Mouse (Mus musculus): Measurements from ENCODE around the gene Akap6. TPM values are rescaled to one million over a fixed set of nuclear protein-coding genes. Genes with fewer than 3 reads are reported as not detected.
"Not testable (repeated sequence)": the region's sequence is repeated elsewhere in the genome, so short reads cannot be mapped to it uniquely, and the experiment has no call there.

Gene Akap6
- total RNA-seq, 2 experiments from 2014 or later: 141 to 151 TPM

DNA sequence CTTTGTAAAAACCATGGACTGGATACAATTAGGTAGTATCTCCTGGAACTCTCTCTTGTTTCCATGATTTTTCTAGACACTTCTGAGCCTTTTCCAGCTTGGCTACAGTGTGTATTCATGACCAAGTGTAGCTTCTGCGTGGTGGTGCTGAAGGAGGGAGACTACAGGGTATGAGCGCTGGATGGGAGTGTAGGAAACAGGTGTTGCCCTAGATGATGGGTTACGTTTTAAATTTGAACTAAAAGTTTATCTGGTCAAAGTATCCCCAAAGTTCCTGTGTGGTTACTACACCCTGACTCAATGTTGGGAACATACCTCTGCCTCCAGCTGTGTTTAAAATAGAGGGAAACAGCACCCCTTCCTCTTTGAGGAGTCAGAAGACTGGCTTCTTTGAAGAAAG is 12.2 kb downstream of the Akap6 start:
- DNase-seq (ENCODE audit: low spot score in 2 of 2): no peak

DNA sequence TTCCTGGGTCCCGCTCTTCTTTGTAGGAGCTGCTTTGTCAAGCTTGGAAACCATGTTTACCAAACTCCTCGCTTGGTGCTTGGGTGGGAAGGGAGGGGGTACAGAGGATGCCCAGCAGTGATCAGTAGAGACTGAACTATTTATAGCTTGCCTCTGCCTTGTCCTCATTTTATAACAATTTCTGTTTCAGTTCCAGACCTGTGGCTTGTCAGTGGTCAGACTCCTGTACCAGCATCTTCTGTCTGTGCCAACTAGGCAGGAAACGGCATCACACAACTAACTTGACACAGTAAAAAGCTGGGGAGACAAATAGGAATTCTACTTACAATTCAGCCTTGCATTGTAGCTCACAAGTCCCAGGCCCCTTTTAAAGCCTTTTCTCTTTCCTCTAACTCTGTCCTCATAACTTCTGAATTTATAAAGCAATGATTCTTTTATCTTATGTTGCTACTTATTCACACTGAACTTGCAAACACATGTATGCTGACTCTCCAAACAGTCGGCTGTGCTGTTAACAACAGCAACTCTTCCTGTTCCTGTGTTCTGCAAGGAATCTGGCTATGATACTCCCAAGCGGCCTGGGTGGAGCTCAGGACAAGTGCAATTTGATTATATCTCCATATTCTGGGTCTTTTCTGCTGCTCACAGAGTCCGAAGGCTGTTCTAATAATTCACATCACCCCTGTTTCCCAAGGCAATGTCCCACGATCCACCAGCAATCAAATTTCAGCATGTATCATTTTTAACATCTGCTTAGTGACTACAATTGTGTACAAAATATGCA is 12.9 kb downstream of the Akap6 start:
- DNase-seq (ENCODE audit: low spot score in 2 of 2): no peak

DNA sequence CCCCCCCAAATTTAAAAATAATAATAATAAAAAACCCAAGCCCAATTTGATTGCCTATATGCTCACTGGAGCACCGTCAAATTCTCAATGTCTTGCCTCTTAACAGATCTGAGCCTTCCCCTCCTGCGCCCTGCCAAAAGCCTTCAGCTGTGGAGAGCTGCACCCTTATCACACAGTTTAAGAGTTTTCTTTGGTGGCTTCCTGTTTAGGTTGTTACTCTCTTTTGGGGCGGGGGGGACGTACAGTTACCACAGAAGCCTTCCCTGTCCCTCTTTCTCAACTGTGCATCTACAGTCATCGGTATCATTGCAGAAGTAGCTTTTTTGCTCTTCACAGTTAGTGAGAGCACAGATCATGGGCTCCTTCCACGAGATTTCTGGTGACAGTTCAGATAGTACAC is 19.2 kb downstream of the Akap6 start:
- DNase-seq (ENCODE audit: low spot score in 2 of 2): no peak

DNA sequence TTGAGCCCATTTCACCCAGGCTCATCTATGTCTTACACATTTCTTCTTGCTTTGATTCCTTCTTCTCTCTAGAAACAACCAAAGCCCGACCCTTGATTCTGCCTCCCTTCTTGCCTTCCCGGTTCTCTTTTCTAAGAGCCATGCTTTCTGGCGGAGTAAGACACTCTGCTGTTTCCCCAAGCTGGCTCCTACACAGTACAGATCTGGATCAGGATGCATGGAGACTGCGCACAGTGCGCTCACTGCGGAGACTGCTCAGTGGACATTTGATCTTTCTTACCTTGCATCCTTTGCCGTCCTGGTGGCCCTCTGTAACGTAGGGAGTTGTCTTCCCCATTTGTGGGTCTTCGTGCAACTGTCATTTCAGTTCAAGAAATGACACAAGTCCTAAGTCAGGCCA is 20.0 kb downstream of the Akap6 start:
- no peak for DNase-seq (ENCODE audit: low spot score in 2 of 2)

DNA sequence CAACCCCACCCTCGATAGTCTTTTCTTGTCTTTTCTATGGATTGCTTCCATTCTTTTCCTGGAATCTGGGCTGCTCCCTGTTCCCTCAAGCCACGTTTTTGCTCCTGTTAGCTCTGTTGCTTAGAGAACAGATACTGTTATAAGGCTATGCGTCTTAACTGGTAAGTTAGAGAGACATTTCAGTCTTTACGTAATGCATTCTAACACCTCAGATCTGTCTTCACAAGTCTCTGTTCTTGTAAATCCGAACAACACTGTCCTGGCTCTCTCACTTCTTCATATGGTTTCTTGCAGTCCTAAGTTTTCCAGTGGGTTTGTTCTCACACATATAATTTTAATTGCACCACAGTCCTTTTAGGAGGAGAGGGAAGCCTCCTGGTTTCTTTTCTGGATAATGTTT is 20.5 kb downstream of the Akap6 start:
- DNase-seq (ENCODE audit: low spot score in 2 of 2): no peak

DNA sequence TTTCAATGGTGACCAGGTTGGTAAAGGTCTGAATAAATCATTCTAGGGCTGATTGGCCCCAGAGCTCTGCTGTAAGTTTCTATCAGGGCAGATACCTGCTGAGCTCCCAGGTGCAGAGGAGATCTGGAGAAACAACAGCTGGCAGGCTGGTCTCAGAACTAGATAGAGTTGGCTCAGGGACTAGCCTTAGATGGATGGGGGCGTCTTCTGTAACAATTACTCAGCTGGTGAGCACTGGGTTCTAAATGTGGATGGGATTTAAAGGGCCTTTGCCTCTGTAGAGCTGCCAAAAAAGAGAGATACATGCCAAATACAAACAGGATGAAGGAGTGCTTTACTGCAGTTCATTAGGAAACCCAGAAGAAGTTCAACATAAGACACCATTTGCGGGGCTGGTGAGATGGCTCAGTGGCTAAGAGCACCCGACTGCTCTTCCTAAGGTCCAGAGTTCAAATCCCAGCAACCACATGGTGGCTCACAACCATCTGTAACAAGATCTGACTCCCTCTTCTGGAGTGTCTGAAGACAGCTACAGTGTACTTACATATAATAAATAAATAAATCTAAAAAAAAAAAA is 24.9 kb downstream of the Akap6 start:
- not testable (repeated sequence) for DNase-seq (ENCODE audit: low spot score in 2 of 2)

DNA sequence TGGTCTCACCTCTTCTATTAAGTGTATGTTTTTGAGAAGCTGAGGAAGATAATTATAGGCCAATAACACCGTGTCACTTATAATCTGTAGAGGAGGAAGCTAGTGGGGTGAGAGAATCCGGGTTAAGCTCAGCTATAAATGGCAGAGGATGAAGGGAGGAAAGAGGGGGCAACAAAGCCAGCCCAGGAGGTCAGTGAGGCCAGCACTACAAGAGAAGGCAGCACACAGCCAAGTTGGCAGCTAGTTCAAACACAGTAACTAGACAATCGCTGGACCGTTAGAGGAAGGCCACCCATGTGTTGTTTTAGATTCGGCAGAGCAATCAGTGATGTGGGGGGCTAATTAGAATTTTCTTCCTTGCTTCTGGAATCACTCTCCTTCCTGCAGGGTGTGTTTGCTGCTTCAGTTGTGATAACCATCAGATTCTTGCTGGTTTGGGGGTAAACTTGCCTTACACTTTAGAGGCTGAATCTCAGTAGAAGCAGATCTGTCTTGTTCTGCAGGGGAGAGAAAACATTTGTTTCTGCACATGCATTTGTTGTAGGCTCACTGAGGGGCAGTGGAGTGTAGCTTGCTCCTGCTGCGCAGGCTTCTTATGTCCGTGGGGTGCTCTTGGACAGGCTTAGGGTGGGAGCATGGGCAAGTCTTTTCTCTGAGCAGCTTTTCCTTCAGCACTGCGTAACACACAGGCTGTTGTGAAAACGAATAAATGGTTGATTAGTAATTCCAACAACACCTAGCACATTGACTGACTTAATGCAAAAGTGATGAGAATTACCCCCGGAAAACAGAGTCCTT is 27.4 kb downstream of the Akap6 start:
- DNase-seq (ENCODE audit: low spot score in 2 of 2): no peak

DNA sequence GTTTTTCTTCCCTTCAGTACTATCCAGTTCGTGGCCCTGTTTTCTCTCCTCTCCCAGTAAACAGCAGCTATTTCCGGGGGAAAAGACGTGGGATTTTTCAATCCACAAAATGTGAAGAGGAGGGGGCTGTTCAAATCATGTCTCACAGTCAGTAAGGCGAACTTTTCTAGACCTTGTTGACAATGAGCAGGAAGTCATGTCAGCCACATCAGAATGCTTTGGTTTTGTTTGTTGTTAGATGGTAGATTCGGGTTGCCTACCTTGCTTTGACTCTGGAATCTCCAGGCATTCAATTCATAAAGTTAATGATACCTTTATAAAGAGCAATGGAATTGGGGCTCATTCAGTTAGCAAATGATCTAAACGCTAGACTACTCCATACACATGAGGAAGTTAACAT is 30.2 kb downstream of the Akap6 start:
- no peak for DNase-seq (ENCODE audit: low spot score in 2 of 2)

DNA sequence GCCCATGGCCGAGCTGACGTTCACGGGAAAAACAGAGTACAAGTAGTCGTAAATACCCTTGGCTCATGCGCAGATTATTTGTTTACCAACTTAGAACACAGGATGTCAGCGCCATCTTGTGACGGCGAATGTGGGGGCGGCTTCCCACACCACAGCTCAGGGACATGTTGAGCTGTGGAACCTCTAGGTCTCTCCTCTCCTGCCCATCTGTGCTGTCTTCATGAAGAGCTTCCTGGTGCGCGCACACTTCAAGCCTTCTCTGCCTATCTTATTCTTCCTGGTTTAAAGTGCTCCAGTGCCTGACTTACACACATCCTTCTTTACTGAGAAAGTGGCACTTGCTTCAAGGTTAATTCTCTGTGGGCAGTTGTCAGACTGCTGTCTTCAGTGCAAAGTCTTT is 36.0 kb downstream of the Akap6 start:
- DNase-seq (ENCODE audit: low spot score in 2 of 2): not testable (repeated sequence)

DNA sequence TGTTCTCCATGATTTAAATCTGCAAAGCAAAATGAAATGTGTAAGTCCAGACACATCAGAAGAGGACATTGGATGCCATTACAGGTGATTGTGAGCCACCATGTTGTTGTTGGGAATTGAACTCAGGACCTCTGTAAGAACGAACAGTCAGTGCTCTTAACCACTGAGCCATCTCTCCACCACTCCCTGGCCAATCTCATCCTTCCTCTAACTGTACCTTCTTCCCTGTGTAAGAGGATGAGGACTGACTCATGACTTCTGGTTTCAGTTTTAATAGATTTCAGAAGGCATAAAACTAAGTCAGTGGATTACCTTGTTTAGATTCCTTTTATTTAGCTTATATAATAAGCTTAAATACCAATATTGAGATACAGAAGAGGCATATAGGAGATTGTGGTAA is 38.0 kb downstream of the Akap6 start:
- no peak for DNase-seq (ENCODE audit: low spot score in 2 of 2)

DNA sequence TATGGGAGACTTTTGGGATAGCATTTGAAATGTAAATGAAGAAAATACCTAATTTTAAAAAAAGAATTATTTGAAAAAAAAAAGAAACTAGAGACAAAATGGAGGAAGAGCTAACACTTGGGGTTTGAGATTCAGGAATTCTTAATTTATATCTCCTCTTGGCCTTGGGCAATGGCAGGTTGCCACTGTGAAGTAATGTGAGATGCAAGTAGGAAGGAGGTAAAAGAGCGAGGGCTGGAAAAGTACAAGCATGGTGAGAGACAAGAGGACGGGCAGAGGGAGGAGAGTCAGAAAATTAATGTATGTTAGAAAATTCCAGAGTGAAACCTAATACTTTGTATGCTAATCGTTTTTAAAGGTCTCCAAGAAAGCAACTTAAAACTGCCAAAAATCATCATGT is 40.1 kb downstream of the Akap6 start:
- no peak for DNase-seq (ENCODE audit: low spot score in 2 of 2)

DNA sequence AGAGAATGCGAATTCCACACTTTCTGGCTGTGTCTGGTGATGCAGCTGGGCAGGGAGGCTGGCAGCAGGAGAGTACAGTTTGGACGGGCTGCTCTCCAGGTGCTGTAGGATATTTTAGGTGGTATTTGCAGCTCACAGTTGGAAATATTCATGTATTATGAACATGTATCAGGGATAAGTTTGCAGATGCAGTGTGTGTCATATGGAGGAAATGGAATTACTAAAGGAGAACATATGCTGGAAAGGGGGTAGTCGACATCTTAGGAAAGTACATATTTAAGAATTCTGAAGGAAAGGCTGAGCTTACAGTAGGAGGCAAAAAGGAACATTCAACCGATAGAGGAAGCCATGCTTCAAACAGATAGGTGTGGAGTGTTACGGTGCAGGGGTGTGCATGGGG is 42.6 kb downstream of the Akap6 start:
- peak in 1 of 2 experiments; percentile 36 for DNase-seq (ENCODE audit: low spot score in 2 of 2)

DNA sequence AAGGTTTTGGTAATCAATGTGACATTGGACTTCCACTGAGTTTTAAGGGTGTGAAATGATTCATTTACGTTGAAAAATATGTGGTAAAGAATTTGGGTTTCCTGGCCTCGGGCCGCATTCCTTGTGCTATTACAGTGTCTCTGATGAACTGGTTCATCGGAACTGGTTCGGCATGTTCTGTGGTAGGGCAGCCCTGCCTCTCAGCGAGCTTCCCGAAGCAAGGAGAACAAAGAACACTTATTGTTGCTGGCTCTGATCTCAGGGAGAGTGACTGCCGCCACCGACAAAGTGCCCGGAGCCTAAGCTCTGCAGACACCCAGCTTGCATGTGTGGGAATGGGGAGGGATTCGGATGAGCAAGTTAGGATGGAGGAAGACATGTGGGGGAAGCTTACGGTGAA is 50.8 kb downstream of the Akap6 start:
- DNase-seq (ENCODE audit: low spot score in 2 of 2): no peak

DNA sequence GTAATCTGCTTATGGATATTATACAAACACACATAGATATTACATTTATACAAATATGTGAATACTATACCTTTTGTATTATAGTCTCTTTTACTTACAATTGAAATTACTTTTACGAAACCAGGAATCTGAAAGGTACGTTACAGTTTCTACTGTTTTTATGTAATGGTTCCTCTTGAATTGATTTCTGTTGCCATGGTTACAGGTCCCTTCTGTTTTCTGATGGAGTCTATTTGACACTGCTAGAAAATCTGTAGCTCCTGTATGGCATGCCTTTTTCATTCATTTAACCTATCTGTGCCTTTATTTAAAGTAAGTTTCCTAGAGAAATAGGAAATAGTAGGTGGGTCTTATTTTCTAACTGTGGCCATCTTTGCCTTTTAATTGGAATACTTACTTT is 56.5 kb downstream of the Akap6 start:
- no peak for DNase-seq (ENCODE audit: low spot score in 2 of 2)

DNA sequence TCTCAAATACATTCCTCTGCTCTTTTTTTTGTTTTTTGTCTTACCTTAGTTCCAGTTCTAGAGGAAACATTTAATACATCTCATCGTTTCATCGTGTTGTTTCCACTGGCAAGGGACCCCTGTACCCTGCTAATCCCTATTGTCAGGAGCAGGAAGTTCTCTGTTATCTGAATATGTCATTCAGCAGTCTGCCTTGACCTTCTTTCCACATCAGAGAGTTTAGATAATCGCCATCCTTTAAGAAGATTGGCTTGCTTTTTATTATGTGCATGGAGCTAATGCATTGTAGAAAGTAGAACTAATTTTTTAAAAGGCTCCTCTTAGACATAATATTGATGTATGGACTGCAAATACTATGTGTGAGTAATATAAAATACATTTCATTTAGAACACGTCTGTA is 58.7 kb downstream of the Akap6 start:
- no peak for DNase-seq (ENCODE audit: low spot score in 2 of 2)

DNA sequence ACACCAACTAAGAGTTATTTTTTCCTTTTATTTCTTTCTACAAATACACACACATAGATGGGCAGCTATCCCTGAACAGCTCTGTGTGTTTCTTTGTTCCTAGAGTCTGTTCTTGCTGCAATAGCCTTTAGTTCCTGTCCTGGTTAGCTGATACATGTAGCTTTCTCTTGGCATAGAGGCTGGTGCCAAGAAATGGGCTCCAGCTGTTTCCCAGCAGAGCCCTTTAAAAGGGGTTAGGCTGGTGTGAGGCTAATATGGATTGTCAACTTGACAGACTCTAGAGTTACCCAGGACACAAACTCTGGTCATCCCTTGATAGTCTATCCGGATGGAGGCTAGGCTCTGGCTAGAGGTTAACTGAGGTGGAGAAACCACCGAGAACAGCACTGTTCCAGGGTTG is 64.9 kb downstream of the Akap6 start:
- DNase-seq (ENCODE audit: low spot score in 2 of 2): no peak

DNA sequence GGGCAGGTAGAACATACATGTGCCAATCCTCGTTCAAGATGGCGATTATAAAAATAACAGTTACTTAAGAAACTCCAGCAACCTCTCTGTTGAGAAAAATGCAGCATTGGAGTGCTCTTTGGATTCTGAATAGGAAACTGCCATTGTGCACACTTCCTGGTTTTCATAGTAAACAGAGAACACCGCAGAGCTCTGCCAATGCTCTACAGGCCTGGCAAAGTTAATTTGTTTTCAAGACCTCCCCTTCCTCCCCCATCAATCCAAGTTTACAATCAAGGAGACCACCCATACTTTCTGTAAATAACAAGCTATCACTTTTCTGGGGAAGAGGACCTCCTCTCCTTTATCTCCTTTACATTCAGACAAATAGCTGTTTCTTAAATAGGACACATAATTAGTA is 65.6 kb downstream of the Akap6 start:
- DNase-seq (ENCODE audit: low spot score in 2 of 2): no peak

DNA sequence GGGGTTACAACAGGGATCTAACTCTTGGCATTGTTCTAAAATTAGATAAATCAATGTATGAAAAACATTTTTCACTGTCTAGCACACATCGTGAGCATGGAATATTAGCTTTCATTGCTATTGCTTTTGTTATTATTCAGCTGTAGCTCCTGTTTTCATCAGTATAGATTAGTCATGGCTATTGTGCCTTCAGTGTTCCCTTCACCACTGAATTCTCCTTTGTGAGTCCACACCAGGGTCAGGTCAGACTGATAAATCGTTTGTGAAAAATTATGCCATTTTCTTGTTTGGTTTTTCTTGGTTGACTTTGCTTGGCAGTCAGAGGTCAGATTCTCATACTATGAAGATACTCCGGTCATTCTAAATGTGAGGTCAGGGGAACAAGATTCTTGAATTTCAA is 70.4 kb downstream of the Akap6 start:
- DNase-seq (ENCODE audit: low spot score in 2 of 2): no peak

DNA sequence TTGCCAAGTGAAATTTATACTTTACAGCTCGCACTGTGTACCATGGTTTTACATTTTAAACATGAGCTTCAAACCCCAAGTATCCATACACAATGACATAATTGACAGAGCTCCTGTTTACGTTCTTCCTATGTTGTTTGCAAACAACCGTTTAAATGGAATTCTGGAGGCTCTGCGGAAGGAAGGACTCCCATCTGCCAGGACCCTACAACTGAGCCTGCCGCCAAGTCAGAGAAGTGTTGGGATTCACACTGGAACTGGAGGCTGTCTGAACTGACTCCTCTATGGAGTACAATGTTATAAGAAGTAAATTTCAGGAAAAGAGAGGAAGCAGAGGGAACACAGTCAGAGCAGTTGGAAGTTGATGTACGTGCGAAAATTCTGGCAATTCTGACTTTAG is 72.7 kb downstream of the Akap6 start:
- no peak for DNase-seq (ENCODE audit: low spot score in 2 of 2)

DNA sequence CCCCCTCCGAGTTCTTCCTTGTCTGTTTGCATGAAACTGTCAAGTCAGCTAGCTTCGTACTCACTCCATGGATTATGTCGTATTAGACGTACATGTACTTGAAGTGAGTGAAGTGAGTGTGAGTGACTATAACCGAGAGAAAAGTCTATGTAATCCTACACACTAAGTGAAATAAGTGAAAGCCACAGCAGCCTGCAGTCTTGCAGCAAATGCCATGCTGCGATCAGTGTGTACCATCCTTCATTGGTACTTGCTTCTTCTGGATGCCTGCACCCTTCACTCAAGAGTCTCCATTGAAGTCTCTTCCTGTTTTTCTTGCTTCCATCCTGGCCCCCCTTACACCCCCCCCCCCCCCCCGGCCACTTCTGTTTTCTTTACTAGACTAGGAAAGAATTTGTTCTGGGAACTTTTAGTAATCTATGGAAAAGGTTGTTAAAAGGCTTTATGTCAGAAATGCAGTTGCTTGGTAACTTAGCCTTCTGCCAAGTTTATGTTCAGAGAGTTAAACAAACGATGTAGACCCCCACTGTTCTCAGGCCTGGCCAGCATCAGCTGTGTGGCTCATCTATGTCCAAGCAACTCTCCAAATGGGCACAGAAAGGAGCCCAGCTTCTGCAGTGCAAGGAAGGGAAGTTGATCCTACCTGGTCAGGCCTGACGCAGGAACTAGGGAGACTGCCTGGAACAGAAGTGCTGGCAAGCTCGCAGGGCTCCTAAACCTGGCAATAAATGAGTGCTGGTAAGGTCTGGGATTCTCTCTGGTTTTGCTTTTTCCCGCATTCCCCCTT is 73.5 kb downstream of the Akap6 start:
- no peak for DNase-seq (ENCODE audit: low spot score in 2 of 2)

DNA sequence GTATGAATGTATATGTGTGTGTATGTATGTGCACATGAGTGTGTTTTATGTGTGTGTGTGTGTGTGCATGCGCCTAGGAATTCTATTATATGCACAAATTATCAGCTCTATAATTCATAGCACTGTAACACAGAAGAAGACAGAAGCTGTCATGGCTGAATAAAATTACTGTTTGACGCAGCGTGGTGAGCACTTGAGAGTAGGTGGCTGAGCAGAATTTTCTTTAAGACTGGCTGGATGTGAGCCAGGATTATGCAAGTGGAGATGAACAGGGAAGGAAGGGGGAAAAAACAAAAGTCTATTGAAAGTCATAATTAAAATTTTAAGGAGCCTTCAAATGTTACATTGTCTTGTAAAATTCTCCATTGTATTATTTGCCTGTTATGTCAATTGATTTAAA is 74.7 kb downstream of the Akap6 start:
- DNase-seq (ENCODE audit: low spot score in 2 of 2): peak in 1 of 2 experiments; percentile 57

DNA sequence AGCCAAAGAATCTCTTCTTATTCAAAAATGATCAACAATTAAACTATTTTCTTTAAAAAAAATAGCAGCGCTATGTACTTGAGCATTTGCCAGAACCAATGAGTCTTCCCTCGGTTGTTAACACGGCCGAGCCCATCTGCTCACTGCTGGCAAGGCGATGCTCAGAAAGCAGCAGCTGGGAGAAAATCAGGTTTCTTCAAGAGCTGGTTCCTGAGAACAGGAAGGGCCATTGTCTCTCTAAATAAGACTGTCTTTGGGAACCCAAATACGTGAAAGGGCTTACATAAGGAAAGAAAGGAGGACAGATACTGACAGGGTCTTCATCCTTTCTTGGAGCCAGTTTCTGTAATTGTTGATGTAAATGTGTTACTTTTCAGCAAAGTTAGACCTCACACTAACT is 75.2 kb downstream of the Akap6 start:
- DNase-seq (ENCODE audit: low spot score in 2 of 2): peak in 1 of 2 experiments; percentile 50
